Comparison of ENCODE assay signal across 15 mouse cellular contexts in the genomic region with DNA sequence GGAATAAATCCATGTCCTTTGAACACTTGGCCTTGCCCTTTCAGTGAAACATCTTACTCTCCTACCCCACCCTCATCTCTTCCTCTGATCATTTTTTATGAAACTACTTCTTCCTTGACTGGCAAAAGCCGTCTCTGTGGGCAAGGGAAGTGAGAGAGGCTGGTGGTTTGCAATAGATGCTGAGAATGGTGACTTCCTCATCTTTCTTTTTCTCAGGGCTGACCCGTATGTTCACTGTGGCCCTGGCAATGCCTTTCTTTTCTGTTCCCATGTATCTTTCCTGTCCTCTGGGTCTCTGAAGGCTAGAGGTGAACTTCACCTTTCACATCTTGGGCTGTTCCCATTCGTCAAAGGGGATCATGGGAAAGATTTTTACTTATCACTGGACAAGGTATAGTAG.
DNase-seq lines count a peak whose midpoint lies in the region; ATAC-seq and TF ChIP-seq lines count a peak whose summit lies in the region.
"Had no signal": no experiment of that assay in that cellular context is flagged by ENCODE, and none has a peak within 500 bp of the region (broad histone marks: within the 10 kb centered on the region; RNA-seq: fewer than 3 reads in every experiment).

No protein-coding gene starts in this region.

- peak; percentile 95 for DNase-seq in heart, adult 11 months
- DNase-seq in heart, postnatal 10 days = no peak
- DNase-seq in 416B (ENCODE audit: low read depth) = peak; percentile 43
- no peak for DNase-seq in embryonic facial prominence, embryonic 14.5 days (ENCODE audit: low spot score)
- peak; percentile 19 for DNase-seq in skeletal muscle tissue, adult 2 months (ENCODE audit: low read depth, low spot score)
- no peak for DNase-seq in forebrain, postnatal 0 days
- DNase-seq: adrenal gland, postnatal 10 days; gastrocnemius, postnatal 14 days; kidney, adult 11 months; kidney, postnatal 4 days had no signal

- H3K9ac ChIP-seq in embryonic facial prominence, embryonic 14.5 days (ENCODE audit: low read depth, low read length) = no peak overlapping the region
- no peak overlapping the region for H3K9ac ChIP-seq in forebrain, postnatal 0 days
- no peak overlapping the region for H3K9ac ChIP-seq in kidney, embryonic 14.5 days (ENCODE audit: low read depth, low read length)
- H3K9ac ChIP-seq: heart, embryonic 13.5 days; hindbrain, embryonic 14.5 days had no signal

- 82% methylated on average over 3 of the region's 3 CpGs for whole genome bisulfite sequencing in embryonic facial prominence, embryonic 14.5 days
- 92% methylated on average over 3 of the region's 3 CpGs for WGBS in forebrain, postnatal 0 days
- WGBS in kidney, embryonic 14.5 days = 87% methylated on average over 3 of the region's 3 CpGs

- no peak for ATAC-seq in embryonic facial prominence, embryonic 14.5 days (ENCODE audit: low read depth)
- no peak for ATAC-seq in forebrain, postnatal 0 days
- no peak for ATAC-seq in erythroblast, adult 5-6 weeks (replicated peaks; ENCODE audit: low FRiP score, poor library complexity, severe bottlenecking)
- ATAC-seq in kidney, embryonic 14.5 days (ENCODE audit: low FRiP score, low TSS enrichment) = no peak

- H3K4me1 ChIP-seq in embryonic facial prominence, embryonic 14.5 days (ENCODE audit: control insufficient read depth, insufficient read depth, low read length) = peaks cover 7% of the 10 kb centered on the region; the same call in 1 of the 2 replicates
- peaks cover 7% of the 10 kb centered on the region for H3K4me1 ChIP-seq in forebrain, postnatal 0 days (ENCODE audit: insufficient read depth)
- H3K4me1 ChIP-seq in kidney, embryonic 14.5 days (ENCODE audit: control insufficient read depth, insufficient read depth, low read length) = no peaks in the 10 kb centered on the region

- no peaks in the 10 kb centered on the region for H3K27me3 ChIP-seq in embryonic facial prominence, embryonic 14.5 days (replicated peaks; ENCODE audit: control insufficient read depth, insufficient read depth, low read length)
- no peaks in the 10 kb centered on the region for H3K27me3 ChIP-seq in forebrain, postnatal 0 days (ENCODE audit: insufficient read depth, low read length)
- no peaks in the 10 kb centered on the region for H3K27me3 ChIP-seq in kidney, embryonic 14.5 days (ENCODE audit: control insufficient read depth, insufficient read depth, low read length)
- H3K27me3 ChIP-seq: heart, embryonic 13.5 days had no signal

- H3K4me2 ChIP-seq in embryonic facial prominence, embryonic 14.5 days (ENCODE audit: low read depth, low read length) = no peak overlapping the region
- H3K4me2 ChIP-seq in forebrain, postnatal 0 days (ENCODE audit: low read depth) = no peak overlapping the region
- no peak overlapping the region for H3K4me2 ChIP-seq in kidney, embryonic 14.5 days (replicated peaks; ENCODE audit: low read depth, low read length)
- H3K4me2 ChIP-seq: heart, embryonic 13.5 days; hindbrain, embryonic 14.5 days had no signal

- no peak overlapping the region for H3K4me3 ChIP-seq in embryonic facial prominence, embryonic 14.5 days (ENCODE audit: low read depth, low read length)
- H3K4me3 ChIP-seq in forebrain, postnatal 0 days (ENCODE audit: low read depth, low read length) = no peak overlapping the region
- no peak overlapping the region for H3K4me3 ChIP-seq in kidney, embryonic 14.5 days (ENCODE audit: low read length)
- H3K4me3 ChIP-seq: heart, embryonic 13.5 days; left cerebral cortex, adult 2 months had no signal

- peak overlapping the region; percentile 15; the same call in 1 of the 2 replicates for H3K27ac ChIP-seq in embryonic facial prominence, embryonic 14.5 days (replicated peaks; ENCODE audit: low read depth, low read length)
- no peak overlapping the region for H3K27ac ChIP-seq in forebrain, postnatal 0 days (ENCODE audit: low read depth, low read length)
- no peak overlapping the region for H3K27ac ChIP-seq in kidney, embryonic 14.5 days (ENCODE audit: low read depth, low read length)
- H3K27ac ChIP-seq: heart, embryonic 13.5 days; hindbrain, embryonic 14.5 days; left cerebral cortex, adult 2 months had no signal

- H3K9me3 ChIP-seq in embryonic facial prominence, embryonic 14.5 days (ENCODE audit: control insufficient read depth, low read length) = no peaks in the 10 kb centered on the region
- no peaks in the 10 kb centered on the region for H3K9me3 ChIP-seq in forebrain, postnatal 0 days (ENCODE audit: low read length)
- no peaks in the 10 kb centered on the region for H3K9me3 ChIP-seq in kidney, embryonic 14.5 days (ENCODE audit: control insufficient read depth, low read length)
- H3K9me3 ChIP-seq: heart, embryonic 13.5 days had no signal

- intact Hi-C loops in heart, postnatal 10 days (cut with DNase I) = loop anchor here (10.0 kb wide), 2 partner anchors 435 to 635 kb away; partner anchors contain the start of genes Bcl6 and Gm37419

- no peak for TF ChIP-seq CTCF in forebrain, postnatal 0 days (IDR thresholded peaks at IDR 0.05; ENCODE audit: low read depth)

- H3K36me3 ChIP-seq in embryonic facial prominence, embryonic 14.5 days (ENCODE audit: control insufficient read depth, insufficient read depth, low read length) = no peaks in the 10 kb centered on the region
- H3K36me3 ChIP-seq in forebrain, postnatal 0 days (ENCODE audit: insufficient read depth) = no peaks in the 10 kb centered on the region
- no peaks in the 10 kb centered on the region for H3K36me3 ChIP-seq in kidney, embryonic 14.5 days (ENCODE audit: control insufficient read depth, insufficient read depth, low read length)
- H3K36me3 ChIP-seq: heart, embryonic 13.5 days had no signal

Comparison
In these comparisons a context has a peak if more than half of its experiments do, and no peak if none do; other contexts are left out.
1. DNase-seq: peak in heart, adult 11 months (single experiment), 416B (single experiment) and skeletal muscle tissue, adult 2 months (single experiment); none in heart, postnatal 10 days (0 of 2), embryonic facial prominence, embryonic 14.5 days (single experiment) and forebrain, postnatal 0 days (single experiment).